8 mouse cellular contexts compared by ENCODE assay signal in the genomic region with DNA sequence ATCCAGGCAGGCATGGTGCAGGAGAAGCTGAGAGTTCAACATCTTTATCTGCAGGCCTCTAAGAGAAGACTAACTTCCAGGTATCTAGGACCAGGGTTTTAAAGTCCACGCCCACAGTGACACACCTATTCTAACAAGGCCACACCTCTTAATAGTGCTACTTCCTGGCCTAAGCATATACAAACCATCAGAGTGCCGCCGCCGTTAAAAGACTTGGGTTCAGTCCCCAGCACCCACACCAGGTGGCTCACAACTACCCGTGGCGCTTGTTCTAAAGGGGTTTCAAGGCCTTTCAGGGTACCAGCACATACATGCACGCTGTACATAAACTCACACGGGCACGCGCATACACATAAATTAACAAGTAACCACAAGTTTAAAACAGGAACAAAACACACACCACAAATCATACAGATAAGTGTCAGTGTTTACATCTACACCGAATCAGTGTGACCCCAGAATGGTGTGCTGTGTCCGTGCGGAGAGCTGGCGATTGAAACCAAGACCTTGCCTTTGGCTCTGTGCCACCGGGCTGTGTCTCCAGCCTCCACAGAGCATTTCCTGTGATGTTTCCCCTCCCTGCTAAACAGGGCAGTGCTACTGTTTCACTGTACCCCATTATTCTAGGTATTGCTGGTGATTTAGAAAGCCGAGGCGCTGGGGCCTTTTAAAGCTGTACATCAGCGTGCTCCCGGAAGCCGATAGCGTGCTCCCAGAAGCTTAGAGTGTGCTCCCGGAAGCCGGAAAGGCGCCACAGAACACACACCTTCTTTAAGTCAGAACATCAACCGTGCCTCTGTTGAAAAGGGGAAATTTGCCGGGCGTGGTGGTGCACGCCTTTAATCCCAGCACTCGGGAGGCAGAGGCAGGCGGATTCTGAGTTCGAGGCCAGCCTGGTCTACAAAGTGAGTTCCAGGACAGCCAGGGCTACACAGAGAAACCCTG.
DNase-seq lines count a peak whose midpoint lies in the region; ATAC-seq lines count a peak whose summit lies in the region.

No protein-coding gene starts in this region.

- ATAC-seq in activated CD4-positive, CD25-positive, alpha-beta regulatory T cell, adult 4 months, result peak; percentile 80

- DNase-seq in adrenal gland, postnatal 14 days, result peak; percentile 31
- DNase-seq in adrenal gland, postnatal 4 days (ENCODE audit: low spot score in 2 of 2), result no peak
- DNase-seq in 416B (ENCODE audit: low read depth), result peak; percentile 79
- peak; percentile 40 to 70 for DNase-seq in kidney, postnatal 36 days
- no peak for DNase-seq in ovary, postnatal 14 days (ENCODE audit: low spot score)
- no peak for DNase-seq in embryo, embryonic 10 days (ENCODE audit: low spot score)
- DNase-seq in urinary bladder, adult 18-20 months (ENCODE audit: low spot score in 2 of 2), result no peak

Comparison
In these comparisons a context has a peak if more than half of its experiments do, and no peak if none do; other contexts are left out.
1. DNase-seq: peak in adrenal gland, postnatal 14 days (single experiment), 416B (single experiment) and kidney, postnatal 36 days (2 of 2); none in adrenal gland, postnatal 4 days (0 of 2), ovary, postnatal 14 days (single experiment), embryo, embryonic 10 days (single experiment) and urinary bladder, adult 18-20 months (0 of 2).